Mouse (Mus musculus) heart, postnatal 0 days (tissue): ENCODE data around the gene Fgb. TPM values are rescaled to one million over a fixed set of nuclear protein-coding genes. Genes with fewer than 3 reads are reported as not detected.

Experiments used
- ATAC-seq: fragments of 200-750 bp; cut with Nextera tagmentation; 2 replicates; pipeline ENCODE4 v1.8.0; 2017; ENCODE audit warnings: low read depth, moderate number of reproducible peaks, moderate library complexity; ENCODE audit not compliant: insufficient read depth
- DNase-seq: peaks from one replicate; pipeline ENCODE4 v3.0.0-alpha.2; 2016; ENCODE audit warnings: low spot score
- H3K27ac ChIP-seq: fragments of 300-500 bp; sonication (generic); 2 replicates; pipeline ENCODE4 v1.5.1; 2014; ENCODE audit warnings: low read depth, mild to moderate bottlenecking
- H3K27me3 ChIP-seq: fragments of 300-500 bp; sonication (generic); 2 replicates; pipeline ENCODE4 v1.6.1; 2014; ENCODE audit warnings: low read length, mixed read lengths; ENCODE audit not compliant: control insufficient read depth, insufficient read depth
- H3K36me3 ChIP-seq: fragments of 300-500 bp; sonication (generic); replicated peaks from 2 replicates; pipeline ENCODE4 v1.6.1; 2014; ENCODE audit warnings: low read length, mixed read lengths; ENCODE audit not compliant: control insufficient read depth, insufficient read depth
- H3K4me1 ChIP-seq: fragments of 300-500 bp; sonication (generic); 2 replicates; pipeline ENCODE4 v1.6.1; 2014; ENCODE audit warnings: antibody characterized with exemption; ENCODE audit not compliant: control insufficient read depth, insufficient read depth
- H3K4me2 ChIP-seq: fragments of 300-500 bp; sonication (generic); 2 replicates; pipeline ENCODE4 v1.6.1; 2014; ENCODE audit warnings: low read depth, mild to moderate bottlenecking, low read length, moderate library complexity
- H3K4me3 ChIP-seq: fragments of 300-500 bp; sonication (generic); 2 replicates; pipeline ENCODE4 v1.5.1; 2014; ENCODE audit warnings: low read depth, low read length
- H3K9ac ChIP-seq: fragments of 300-500 bp; sonication (generic); replicated peaks from 2 replicates; pipeline ENCODE4 v1.6.1; 2014; ENCODE audit warnings: low read depth, low read length, mixed read lengths
- H3K9me3 ChIP-seq: fragments of 300-500 bp; sonication (generic); replicated peaks from 2 replicates; pipeline ENCODE4 v1.6.1; 2016; ENCODE audit warnings: low read length; ENCODE audit not compliant: control insufficient read depth
- CTCF ChIP-seq: IDR thresholded peaks from 2 replicates; pipeline ENCODE4 v1.5.1; 2016; ENCODE audit warnings: antibody characterized with exemption, control low read depth, low read depth
- EP300 ChIP-seq: IDR thresholded peaks from 2 replicates; pipeline ENCODE4 v1.6.1; 2016; ENCODE audit warnings: antibody characterized with exemption, low read depth
- WGBS: fragments of 180-500 bp; shearing (Covaris S2); extraction: QIAGEN DNeasy Blood & Tissue Kit; methylation state at CpG from one replicate; pipeline ENCODE4 v1.1.7; 2014; 5-methylcytosine and 5-hydroxymethylcytosine counted together
- polyA plus RNA-seq: library from polyadenylated mRNA; unstranded; fragments of >200 nt; fragmentation: Nextera tagmentation; extraction: Ambion mirVana; gene quantifications from 2 replicates; pipeline ENCODE4 v1.2.1, GENCODE M21; 2015
- total RNA-seq: library from RNA; depleted of rRNA; stranded (reverse); fragments of >200 nt; gene quantifications from 2 replicates; pipeline ENCODE4 v1.2.3, GENCODE M21; 2014; ENCODE audit warnings: low replicate concordance

Gene Fgb
- total and polyA plus RNA-seq, 2 experiments from 2014 or later = 0.16 TPM; not detected in 1

- Histone ChIP-seq H3K27me3 (no peaks in the 10 kb centered on the region), H3K4me2 (no peak overlapping the region), H3K9me3 (no peaks in the 10 kb centered on the region), H3K4me3 (no peak overlapping the region), H3K27ac (no peak overlapping the region), H3K9ac (no peak overlapping the region), H3K36me3 (peaks cover 11% of the 10 kb centered on the region), H3K4me1 (0 out of 2 replicates have a peak, but pooled peaks cover 5% of the 10 kb centered on the region)
- ATAC-seq (no peak), DNase-seq (peak; percentile 6)
- 35% methylated on average over 3 of the region's 3 CpGs for WGBS
- TF ChIP-seq CTCF = no peak
- no peak for TF ChIP-seq EP300
Observed at GRCm38 (mm10) chr3:83076563-83076962, 26.9 kb upstream of the Fgb start.

- ATAC-seq = no peak
- Histone ChIP-seq H3K27ac (no peak overlapping the region), H3K9me3 (no peaks in the 10 kb centered on the region), H3K9ac (no peak overlapping the region), H3K4me3 (no peak overlapping the region), H3K27me3 (no peaks in the 10 kb centered on the region), H3K4me1 (no peaks in the 10 kb centered on the region), H3K36me3 (peaks cover 68% of the 10 kb centered on the region), H3K4me2 (no peak overlapping the region)
- WGBS = 76% methylated on average over 4 of the region's 4 CpGs
- no peak for DNase-seq
- TF ChIP-seq CTCF (no peak), EP300 (no peak)
Observed at GRCm38 (mm10) chr3:83070231-83070630, 20.6 kb upstream of the Fgb start.

GRCm38 (mm10) chr3:83068869-83069268 lies 19.2 kb upstream of the Fgb start:
- Histone ChIP-seq H3K36me3 (peaks cover 70% of the 10 kb centered on the region), H3K4me1 (no peaks in the 10 kb centered on the region), H3K4me3 (no peak overlapping the region), H3K9ac (no peak overlapping the region), H3K4me2 (no peak overlapping the region), H3K27ac (no peak overlapping the region), H3K9me3 (no peaks in the 10 kb centered on the region), H3K27me3 (no peaks in the 10 kb centered on the region)
- no peak for ATAC-seq
- no peak for TF ChIP-seq CTCF
- no peak for TF ChIP-seq EP300
- no peak for DNase-seq
- 94% methylated on average over 13 of the region's 13 CpGs for WGBS

GRCm38 (mm10) chr3:83067920-83068319 lies 18.3 kb upstream of the Fgb start:
- H3K27ac ChIP-seq = no peak overlapping the region
- TF ChIP-seq EP300 (no peak), CTCF (no peak)
- DNase-seq (no peak), ATAC-seq (no peak)
- no peaks in the 10 kb centered on the region for H3K4me1 ChIP-seq
- H3K4me2 ChIP-seq = no peak overlapping the region
- H3K36me3 ChIP-seq = peaks cover 79% of the 10 kb centered on the region
- WGBS = 94% methylated on average over 9 of the region's 9 CpGs
- H3K4me3 ChIP-seq = no peak overlapping the region
- no peaks in the 10 kb centered on the region for H3K9me3 ChIP-seq
- no peaks in the 10 kb centered on the region for H3K27me3 ChIP-seq
- H3K9ac ChIP-seq = no peak overlapping the region

- Histone ChIP-seq H3K27me3 (no peaks in the 10 kb centered on the region), H3K4me2 (no peak overlapping the region), H3K4me1 (peaks cover 7% of the 10 kb centered on the region), H3K27ac (no peak overlapping the region), H3K4me3 (no peak overlapping the region), H3K9ac (no peak overlapping the region), H3K9me3 (no peaks in the 10 kb centered on the region), H3K36me3 (peaks cover 41% of the 10 kb centered on the region)
- 91% methylated on average over 2 of the region's 2 CpGs for WGBS
- no peak for DNase-seq
- no peak for ATAC-seq
- no peak for TF ChIP-seq CTCF
- no peak for TF ChIP-seq EP300
Observed at GRCm38 (mm10) chr3:83057046-83057445, 7.4 kb upstream of the Fgb start.

- Histone ChIP-seq H3K4me1 (peaks cover 7% of the 10 kb centered on the region), H3K9ac (peak within 1 kb of the TSS; percentile 88), H3K36me3 (peaks cover 25% of the 10 kb centered on the region), H3K4me2 (peak within 1 kb of the TSS; percentile 94), H3K4me3 (peak within 1 kb of the TSS; percentile 94), H3K27ac (peak within 1 kb of the TSS; percentile 77), H3K9me3 (no peaks in the 10 kb centered on the region), H3K27me3 (no peaks in the 10 kb centered on the region)
- DNase-seq (peak; percentile 98), ATAC-seq (peak; percentile 99)
- under 1% methylated on average over 61 of the region's 61 CpGs for WGBS
- TF ChIP-seq CTCF (peak; percentile 15; the same call in 1 of the 2 replicates), EP300 (no peak)
Observed at GRCm38 (mm10) chr3:83055281-83056038, 5.8 kb upstream of the Fgb start, which contains the start of gene Plrg1. TSS of gene Plrg1 (plus strand) at chr3:83055522.
